Mouse (Mus musculus) heart, postnatal 0 days (tissue): ENCODE data around the gene Lingo2.

Experiments used
- CTCF ChIP-seq: IDR thresholded peaks from 2 replicates; pipeline ENCODE4 v1.5.1; 2016; ENCODE audit warnings: antibody characterized with exemption, control low read depth, low read depth
- EP300 ChIP-seq: IDR thresholded peaks from 2 replicates; pipeline ENCODE4 v1.6.1; 2016; ENCODE audit warnings: antibody characterized with exemption, low read depth

GRCm38 (mm10) chr4:35724774-35725173, 1226.8 kb downstream of the Lingo2 start:
- TF ChIP-seq EP300 (no peak), CTCF (no peak)
